Mouse (Mus musculus) liver, embryonic 16.5 days (tissue): ENCODE data around the gene Tfap2a. TPM values are rescaled to one million over a fixed set of nuclear protein-coding genes. Genes with fewer than 3 reads are reported as not detected.

Source experiments
- ATAC-seq: fragments of 200-750 bp; cut with Nextera tagmentation; 2 replicates; pipeline ENCODE4 v1.8.0; 2017; ENCODE audit warnings: low read depth, mild to moderate bottlenecking, moderate number of reproducible peaks, moderate library complexity
- H3K27ac ChIP-seq: fragments of 300-500 bp; sonication (generic); 2 replicates; pipeline ENCODE4 v1.5.1; 2014; ENCODE audit warnings: mild to moderate bottlenecking, low read length
- H3K27me3 ChIP-seq: fragments of 300-500 bp; sonication (generic); 2 replicates; pipeline ENCODE4 v1.6.1; 2014; ENCODE audit warnings: low read depth, low read length, mixed read lengths; ENCODE audit not compliant: control insufficient read depth, insufficient read depth
- H3K36me3 ChIP-seq: fragments of 300-500 bp; sonication (generic); 2 replicates; pipeline ENCODE4 v1.6.1; 2014; ENCODE audit warnings: mild to moderate bottlenecking; ENCODE audit not compliant: control insufficient read depth, insufficient read depth
- H3K4me1 ChIP-seq: fragments of 300-500 bp; sonication (generic); 2 replicates; pipeline ENCODE4 v1.6.1; 2014; ENCODE audit warnings: low read depth, low read length, mixed read lengths; ENCODE audit not compliant: control insufficient read depth
- H3K4me2 ChIP-seq: fragments of 300-500 bp; sonication (generic); 2 replicates; pipeline ENCODE4 v1.6.1; 2014; ENCODE audit warnings: low read depth, low read length, mixed read lengths
- H3K4me3 ChIP-seq: fragments of 300-500 bp; sonication (generic); 2 replicates; pipeline ENCODE4 v1.5.1; 2014; ENCODE audit warnings: low read depth, mild to moderate bottlenecking, low read length
- H3K9ac ChIP-seq: fragments of 300-500 bp; sonication (generic); 2 replicates; pipeline ENCODE4 v1.6.1; 2014; ENCODE audit warnings: low read depth, low read length
- H3K9me3 ChIP-seq: fragments of 300-500 bp; sonication (generic); replicated peaks from 2 replicates; pipeline ENCODE4 v1.6.1; 2016; ENCODE audit warnings: low read length; ENCODE audit not compliant: control insufficient read depth
- WGBS: fragments of 180-500 bp; shearing (Covaris S2); extraction: QIAGEN DNeasy Blood & Tissue Kit; methylation state at CpG from one replicate; pipeline ENCODE4 v1.1.7; 2014; ENCODE audit not compliant: insufficient replicate concordance; 5-methylcytosine and 5-hydroxymethylcytosine counted together
- polyA plus RNA-seq: library from polyadenylated mRNA; unstranded; fragments of >200 nt; fragmentation: Nextera tagmentation; extraction: Ambion mirVana; gene quantifications from 2 replicates; pipeline ENCODE4 v1.2.1, GENCODE M21; 2015

Tfap2a gene
- polyA plus RNA-seq, 1 experiment from 2014 or later, result not detected

DNA sequence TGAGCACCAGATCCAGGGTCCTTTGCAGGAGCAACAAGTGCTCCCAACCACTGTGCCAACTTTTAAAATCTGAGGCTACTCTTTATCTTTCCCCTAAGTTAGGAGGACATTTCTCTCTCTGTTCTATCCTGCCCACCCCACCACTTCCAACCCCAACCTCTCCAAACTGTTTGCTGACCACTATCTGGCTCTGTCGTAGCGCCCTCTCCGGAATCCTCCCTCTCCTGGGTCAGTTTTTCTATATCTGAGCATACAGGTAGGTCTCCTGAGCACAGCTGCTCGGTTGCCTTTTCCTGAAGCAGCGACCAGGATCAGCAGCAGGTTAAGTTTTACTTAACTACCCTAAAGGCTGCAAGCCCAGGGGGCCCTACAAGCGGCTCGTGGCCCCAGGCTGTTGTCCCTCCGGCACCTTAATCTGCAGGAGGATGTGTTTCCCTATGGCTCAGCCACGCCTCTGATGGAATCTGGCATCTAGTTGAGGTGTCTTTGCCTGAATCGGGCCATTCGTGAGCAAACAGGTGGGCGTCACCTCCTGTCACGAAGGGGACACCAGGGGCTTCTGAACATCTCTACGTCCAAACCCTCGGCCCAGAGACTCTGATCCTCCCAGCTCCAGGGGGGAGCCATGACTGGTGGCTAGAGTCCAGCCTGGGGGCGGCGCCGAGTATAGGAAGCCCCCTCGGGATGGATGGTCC is 6.1 kb upstream of the Tfap2a start:
- Histone ChIP-seq H3K27me3 (peaks cover 72% of the 10 kb centered on the region), H3K4me1 (no peaks in the 10 kb centered on the region), H3K27ac (no peak overlapping the region), H3K9me3 (no peaks in the 10 kb centered on the region), H3K36me3 (no peaks in the 10 kb centered on the region), H3K9ac (no peak overlapping the region), H3K4me3 (no peak overlapping the region), H3K4me2 (no peak overlapping the region)
- 4% methylated on average over 19 of the region's 19 CpGs for WGBS
- no peak for ATAC-seq

DNA sequence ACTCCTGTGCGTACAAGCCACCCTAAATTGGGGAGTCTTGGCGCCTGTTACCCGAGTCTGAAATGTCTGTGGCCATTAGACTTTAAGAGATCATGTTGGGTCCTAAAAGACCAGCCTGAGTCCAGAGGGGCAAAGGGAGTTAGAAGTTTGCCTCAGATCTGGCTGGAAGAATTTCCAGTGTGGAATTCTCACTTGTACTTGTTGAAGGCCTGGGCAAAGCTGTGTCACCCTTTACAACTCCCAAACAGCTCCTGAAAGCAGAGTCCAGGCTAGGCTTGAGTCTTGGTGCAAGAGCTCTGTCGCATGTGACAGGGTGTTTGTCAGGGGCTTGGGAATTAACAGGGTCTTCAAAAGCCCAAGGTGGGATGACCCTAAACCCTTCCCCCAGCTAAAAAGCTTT is 5.0 kb upstream of the Tfap2a start:
- no peaks in the 10 kb centered on the region for H3K9me3 ChIP-seq
- no peak overlapping the region for H3K4me3 ChIP-seq
- WGBS, result 5% methylated on average over 4 of the region's 4 CpGs
- H3K27ac ChIP-seq, result no peak overlapping the region
- H3K36me3 ChIP-seq, result no peaks in the 10 kb centered on the region
- H3K9ac ChIP-seq, result no peak overlapping the region
- no peaks in the 10 kb centered on the region for H3K4me1 ChIP-seq
- no peak for ATAC-seq
- peaks cover 79% of the 10 kb centered on the region for H3K27me3 ChIP-seq
- no peak overlapping the region for H3K4me2 ChIP-seq

DNA sequence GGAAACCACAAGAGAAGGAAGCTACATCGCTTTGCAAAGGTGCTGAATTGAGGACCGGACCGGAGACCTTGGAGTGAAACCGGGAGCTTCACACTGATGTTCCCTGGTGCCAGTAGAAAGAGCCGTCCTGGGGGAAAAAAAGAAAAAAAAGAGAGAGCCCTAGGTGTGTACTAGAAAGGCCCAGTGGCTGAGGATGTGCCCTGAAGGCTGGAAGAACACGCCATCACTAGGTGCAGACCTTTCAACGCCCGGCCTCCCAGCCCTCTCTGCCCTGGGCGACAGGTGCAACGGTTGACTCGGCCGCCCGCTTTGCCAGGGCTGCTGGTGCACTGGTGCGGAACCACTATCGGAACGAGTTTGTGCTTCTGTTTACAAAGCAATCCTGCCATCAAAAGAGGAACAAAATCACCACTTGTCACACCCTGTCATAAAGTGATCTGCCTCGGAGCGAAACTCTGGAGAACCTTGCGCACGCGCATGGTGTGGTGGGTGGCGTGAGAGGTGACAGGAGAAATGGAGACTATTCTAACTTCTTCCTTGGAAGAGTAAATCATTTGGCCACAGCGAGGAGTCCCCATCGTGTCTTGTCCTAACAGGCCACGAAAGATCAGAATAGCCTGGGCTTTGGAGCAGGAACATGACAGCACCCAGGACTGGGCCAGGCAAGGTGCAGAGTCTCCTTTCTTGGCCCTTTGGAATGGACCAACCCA is 3.8 kb upstream of the Tfap2a start:
- no peak for ATAC-seq
- Histone ChIP-seq H3K9ac (no peak overlapping the region), H3K9me3 (no peaks in the 10 kb centered on the region), H3K4me1 (no peaks in the 10 kb centered on the region), H3K4me3 (no peak overlapping the region), H3K27me3 (peaks cover 91% of the 10 kb centered on the region), H3K36me3 (no peaks in the 10 kb centered on the region), H3K27ac (no peak overlapping the region), H3K4me2 (no peak overlapping the region)
- WGBS, result 3% methylated on average over 25 of the region's 25 CpGs

DNA sequence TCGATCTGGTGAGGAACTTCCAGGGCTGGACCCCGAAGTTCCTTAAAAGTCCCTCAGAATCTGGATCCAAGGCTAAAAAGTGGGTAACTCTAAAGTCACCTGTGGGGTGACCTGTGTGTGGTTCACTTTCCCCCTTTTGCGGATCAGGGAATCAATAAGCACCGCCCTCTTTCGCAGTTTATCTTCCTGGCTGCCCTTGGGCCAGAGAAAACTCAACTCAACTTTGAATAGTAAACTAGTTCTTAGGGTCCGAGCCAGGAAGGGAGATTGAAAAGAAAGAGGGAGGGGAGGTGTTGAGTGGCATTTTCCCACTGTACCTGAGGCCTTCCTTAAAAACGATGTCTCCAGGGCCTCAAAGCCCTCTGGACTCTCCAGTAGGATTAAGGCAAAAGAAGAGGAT is 3.3 kb upstream of the Tfap2a start:
- peaks cover 95% of the 10 kb centered on the region for H3K27me3 ChIP-seq
- no peak overlapping the region for H3K27ac ChIP-seq
- WGBS, result 3% methylated on average over 7 of the region's 7 CpGs

DNA sequence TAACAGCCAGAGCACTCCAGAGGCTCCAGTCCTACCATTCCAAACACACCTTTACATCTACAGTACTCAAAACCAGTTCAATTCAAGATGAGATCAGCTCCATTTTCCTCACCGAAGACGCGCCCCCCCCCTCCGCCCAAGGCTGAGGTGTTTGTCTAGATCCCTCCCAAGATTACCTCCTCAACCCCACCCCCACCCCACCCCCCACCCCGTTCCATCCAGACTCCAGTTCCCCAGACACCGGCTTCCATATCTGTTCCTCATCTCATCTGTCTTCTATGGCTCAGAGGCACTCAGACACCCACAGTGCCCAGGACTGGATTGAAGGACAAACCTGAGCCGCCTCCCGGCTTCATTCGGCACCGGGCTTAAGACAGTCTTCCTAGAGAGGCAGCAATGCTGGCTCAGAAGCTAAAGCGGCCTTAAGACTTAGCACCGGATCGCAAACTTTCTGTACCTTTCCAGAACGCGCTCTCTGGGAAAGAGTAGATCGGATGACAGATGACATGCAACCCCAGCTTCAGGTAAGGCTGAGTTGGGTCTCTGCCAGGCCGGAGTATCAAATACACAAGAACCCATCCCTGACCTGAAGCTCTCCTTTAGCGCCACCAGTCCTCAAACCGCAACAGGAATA is 2.7 kb upstream of the Tfap2a start:
- H3K9me3 ChIP-seq, result no peaks in the 10 kb centered on the region
- H3K9ac ChIP-seq, result no peak overlapping the region
- no peaks in the 10 kb centered on the region for H3K36me3 ChIP-seq
- peaks cover 97% of the 10 kb centered on the region for H3K27me3 ChIP-seq
- H3K4me3 ChIP-seq, result no peak overlapping the region
- H3K4me1 ChIP-seq, result no peaks in the 10 kb centered on the region
- H3K27ac ChIP-seq, result no peak overlapping the region
- no peak for ATAC-seq
- H3K4me2 ChIP-seq, result no peak overlapping the region
- WGBS, result 3% methylated on average over 19 of the region's 19 CpGs

More for the DNA sequence above, 3.3 kb upstream of the Tfap2a start:
- H3K4me1 ChIP-seq, result no peaks in the 10 kb centered on the region
- no peak for ATAC-seq
- no peak overlapping the region for H3K4me2 ChIP-seq
- no peaks in the 10 kb centered on the region for H3K36me3 ChIP-seq
- H3K9ac ChIP-seq, result no peak overlapping the region
- H3K9me3 ChIP-seq, result no peaks in the 10 kb centered on the region
- no peak overlapping the region for H3K4me3 ChIP-seq

DNA sequence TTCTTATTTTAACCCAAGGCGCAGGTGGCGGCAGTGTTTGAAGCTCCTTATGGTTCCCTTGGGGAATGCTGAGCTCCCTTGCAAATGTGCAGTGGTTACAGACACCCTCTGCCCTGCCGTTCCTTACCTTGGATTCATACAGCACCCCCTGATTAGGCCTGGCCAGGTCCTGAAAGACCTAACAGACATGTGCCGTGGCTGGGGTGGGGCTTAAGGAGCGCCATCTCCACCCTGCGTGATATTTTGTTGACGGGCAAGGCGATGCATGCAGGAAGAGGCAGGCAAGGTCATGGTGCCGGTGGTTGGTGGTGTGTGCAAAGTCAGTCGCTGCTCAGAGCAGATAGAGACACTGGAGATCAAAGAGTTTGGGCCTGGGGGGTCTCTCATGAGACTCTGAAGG is 1.7 kb upstream of the Tfap2a start:
- Histone ChIP-seq H3K9ac (no peak overlapping the region), H3K4me3 (no peak overlapping the region), H3K36me3 (no peaks in the 10 kb centered on the region), H3K9me3 (no peaks in the 10 kb centered on the region), H3K27me3 (peaks cover 99% of the 10 kb centered on the region), H3K27ac (no peak overlapping the region), H3K4me2 (no peak overlapping the region), H3K4me1 (no peaks in the 10 kb centered on the region)
- ATAC-seq, result no peak
- WGBS, result 5% methylated on average over 10 of the region's 10 CpGs

DNA sequence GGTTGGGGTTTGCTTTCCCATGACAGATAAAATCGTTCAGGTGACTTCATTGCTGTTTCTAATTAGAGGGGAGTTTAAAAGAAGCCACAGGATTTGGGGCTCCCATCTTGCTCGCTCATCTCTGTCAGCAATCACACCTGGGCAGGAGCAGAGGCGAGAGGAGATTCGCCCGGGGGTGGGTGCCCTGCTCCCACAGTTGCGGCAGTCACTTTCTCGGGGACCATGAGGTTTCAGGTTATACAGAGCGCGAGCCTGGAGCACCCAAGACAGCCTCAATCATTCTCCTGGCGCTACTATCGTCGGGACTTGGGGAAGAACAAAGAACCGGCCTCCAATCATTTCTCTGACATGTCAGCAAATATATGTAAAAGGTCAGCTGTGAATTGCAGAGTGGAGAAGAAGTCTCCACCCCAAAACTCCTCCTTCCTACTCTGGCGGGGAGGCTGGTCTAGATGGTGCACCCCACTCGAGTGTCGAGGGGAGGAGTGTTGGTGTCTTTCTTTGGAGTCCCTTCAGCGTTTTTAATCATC is 1.0 kb upstream of the Tfap2a start:
- no peak overlapping the region for H3K4me3 ChIP-seq
- peaks cover 99% of the 10 kb centered on the region for H3K27me3 ChIP-seq
- H3K27ac ChIP-seq, result no peak overlapping the region
- no peak for ATAC-seq
- no peak overlapping the region for H3K9ac ChIP-seq
- WGBS, result 1% methylated on average over 17 of the region's 17 CpGs
- no peaks in the 10 kb centered on the region for H3K9me3 ChIP-seq
- no peaks in the 10 kb centered on the region for H3K4me1 ChIP-seq
- H3K36me3 ChIP-seq, result no peaks in the 10 kb centered on the region
- H3K4me2 ChIP-seq, result no peak overlapping the region

DNA sequence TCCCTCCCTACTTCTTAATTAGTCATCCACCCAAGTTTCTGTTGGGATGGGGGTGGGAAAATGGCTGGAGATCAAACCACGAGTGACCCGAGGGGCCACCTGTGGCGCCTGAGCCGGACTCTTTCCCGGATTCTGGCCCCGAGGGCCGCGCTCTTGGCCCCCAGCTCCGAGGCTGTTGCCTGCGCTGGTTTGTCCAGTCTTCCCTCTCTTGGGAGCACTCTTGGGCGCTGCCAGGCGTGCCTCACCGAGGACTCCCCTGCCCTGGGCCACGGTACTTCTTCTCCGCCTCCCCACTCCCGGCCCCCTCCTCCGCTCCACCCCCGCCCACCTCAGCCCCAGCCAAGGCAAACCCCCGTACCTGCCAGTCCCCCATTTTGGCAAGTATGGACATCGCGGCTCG is 415 bp downstream of the Tfap2a start:
- Histone ChIP-seq H3K4me3 (no peak overlapping the region), H3K9ac (no peak overlapping the region), H3K4me2 (no peak overlapping the region), H3K4me1 (no peaks in the 10 kb centered on the region), H3K36me3 (no peaks in the 10 kb centered on the region), H3K27me3 (peaks cover 99% of the 10 kb centered on the region), H3K27ac (no peak overlapping the region), H3K9me3 (no peaks in the 10 kb centered on the region)
- ATAC-seq, result no peak
- 1% methylated on average over 22 of the region's 22 CpGs for WGBS

DNA sequence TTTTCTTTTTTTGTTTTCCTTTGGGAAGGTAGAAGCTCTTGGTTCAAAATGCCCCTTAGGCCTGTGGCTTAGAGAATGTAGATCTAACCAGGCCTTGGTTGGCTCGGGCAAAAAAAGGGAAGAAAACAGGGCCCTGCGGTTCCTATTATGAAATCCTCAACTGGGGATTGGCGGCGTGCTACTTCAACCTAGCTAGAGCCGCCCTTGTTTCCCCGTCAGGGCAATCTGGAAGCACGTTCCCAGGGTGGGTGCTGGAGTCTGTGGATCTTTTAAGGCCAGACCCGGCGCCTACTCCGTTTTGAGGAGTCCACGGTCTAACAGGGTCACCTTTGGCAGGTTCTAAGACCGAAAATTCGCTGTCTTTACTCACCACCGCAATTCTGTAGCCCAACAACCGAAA is 1.1 kb downstream of the Tfap2a start:
- peaks cover 99% of the 10 kb centered on the region for H3K27me3 ChIP-seq
- H3K9me3 ChIP-seq, result no peaks in the 10 kb centered on the region
- H3K9ac ChIP-seq, result no peak overlapping the region
- no peaks in the 10 kb centered on the region for H3K4me1 ChIP-seq
- no peak overlapping the region for H3K4me3 ChIP-seq
- H3K36me3 ChIP-seq, result no peaks in the 10 kb centered on the region
- WGBS, result 2% methylated on average over 15 of the region's 15 CpGs
- H3K4me2 ChIP-seq, result no peak overlapping the region
- H3K27ac ChIP-seq, result no peak overlapping the region
- no peak for ATAC-seq
